Mouse (Mus musculus): ENCODE measurements around the gene Krt7. TPM values are rescaled to one million over a fixed set of nuclear protein-coding genes. Genes with fewer than 3 reads are reported as not detected.

Gene Krt7
- polyA plus RNA-seq (2015; fragmentation: Nextera tagmentation; extraction: Ambion mirVana) = 0.39 and 0.94 TPM in 2 replicates

DNA sequence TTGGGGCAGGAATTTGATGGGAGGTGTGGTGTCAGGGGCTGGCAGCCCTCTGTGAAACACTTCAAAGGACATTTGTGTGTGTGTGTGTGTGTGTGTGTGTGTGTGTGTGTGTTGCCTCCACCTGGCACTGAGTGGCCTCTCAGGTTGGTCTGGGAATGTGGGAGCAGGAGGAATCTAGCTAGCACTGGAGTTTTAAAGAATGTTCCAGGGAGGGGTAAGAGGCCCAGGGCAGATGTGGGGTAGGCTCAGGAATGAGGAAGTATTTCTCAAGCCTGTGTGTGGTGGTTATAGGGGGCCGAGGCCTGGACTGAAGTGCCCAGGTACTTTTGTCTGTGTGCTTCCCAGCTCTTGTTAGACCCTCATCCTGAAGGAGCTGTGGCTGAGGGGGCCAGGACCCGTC lies at the start of gene Krt7:
Krt7 (plus strand) TSS at position 269 of the 400 bp plus-strand sequence.
- Histone ChIP-seq H3K4me3 (no peak within 1 kb of the TSS), H3K4me2 (no peak within 1 kb of the TSS), H3K9me3 (no peaks in the 10 kb centered on the region), H3K27me3 (peaks cover 35% of the 10 kb centered on the region), H3K36me3 (no peaks in the 10 kb centered on the region), H3K9ac (no peak within 1 kb of the TSS), H3K27ac (replicated peaks) (no peak within 1 kb of the TSS), H3K4me1 (replicated peaks) (no peaks in the 10 kb centered on the region)
- 52% methylated on average over 2 of the region's 2 CpGs for WGBS
- ATAC-seq (ENCODE audit: low read depth) = no peak

GRCm38 (mm10) chr15:101362393-101363010 lies 48.3 kb upstream of the Krt7 start:
- H3K27ac ChIP-seq (replicated peaks) = no peak overlapping the region
- no peaks in the 10 kb centered on the region for H3K36me3 ChIP-seq
- no peak overlapping the region for H3K4me2 ChIP-seq
- no peaks in the 10 kb centered on the region for H3K27me3 ChIP-seq
- 69% methylated on average over 4 of the region's 4 CpGs for WGBS
- no peak for ATAC-seq (ENCODE audit: low read depth)
- no peak overlapping the region for H3K9ac ChIP-seq
- H3K4me3 ChIP-seq = no peak overlapping the region
- no peaks in the 10 kb centered on the region for H3K4me1 ChIP-seq (replicated peaks)
- H3K9me3 ChIP-seq = no peaks in the 10 kb centered on the region

GRCm38 (mm10) chr15:101363933-101364332 lies 46.9 kb upstream of the Krt7 start:
- Histone ChIP-seq H3K4me3 (no peak overlapping the region), H3K36me3 (no peaks in the 10 kb centered on the region), H3K27me3 (no peaks in the 10 kb centered on the region), H3K4me2 (no peak overlapping the region), H3K27ac (replicated peaks) (no peak overlapping the region), H3K9me3 (no peaks in the 10 kb centered on the region), H3K9ac (no peak overlapping the region), H3K4me1 (replicated peaks) (no peaks in the 10 kb centered on the region)
- no peak for ATAC-seq (ENCODE audit: low read depth)
- WGBS = 91% methylated on average over 6 of the region's 6 CpGs

DNA sequence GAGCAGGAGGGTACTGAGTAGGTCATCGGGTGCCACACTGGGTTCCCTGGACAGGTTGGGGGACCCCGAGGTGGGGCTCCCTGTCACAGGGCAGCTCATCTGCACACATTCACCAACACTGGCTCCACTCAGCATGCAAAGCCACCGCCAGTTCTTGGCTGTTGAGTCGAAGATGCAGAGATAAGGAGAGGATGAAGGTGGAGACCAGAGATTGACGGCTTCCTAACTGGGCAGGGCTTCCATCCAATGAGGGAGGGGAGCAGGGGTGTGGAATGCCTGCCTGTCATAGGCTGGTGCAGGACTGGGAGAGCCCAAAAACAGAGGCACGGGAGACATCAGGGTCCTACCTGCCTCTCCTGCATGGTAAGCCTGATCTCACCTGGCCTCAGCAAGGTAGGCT lies 46.4 kb upstream of the Krt7 start:
- H3K4me3 ChIP-seq = no peak overlapping the region
- H3K4me1 ChIP-seq (replicated peaks) = no peaks in the 10 kb centered on the region
- no peak overlapping the region for H3K4me2 ChIP-seq
- no peaks in the 10 kb centered on the region for H3K36me3 ChIP-seq
- H3K9ac ChIP-seq = no peak overlapping the region
- H3K27ac ChIP-seq (replicated peaks) = no peak overlapping the region
- WGBS = 76% methylated on average over 6 of the region's 6 CpGs
- no peaks in the 10 kb centered on the region for H3K27me3 ChIP-seq
- no peaks in the 10 kb centered on the region for H3K9me3 ChIP-seq
- no peak for ATAC-seq (ENCODE audit: low read depth)

DNA sequence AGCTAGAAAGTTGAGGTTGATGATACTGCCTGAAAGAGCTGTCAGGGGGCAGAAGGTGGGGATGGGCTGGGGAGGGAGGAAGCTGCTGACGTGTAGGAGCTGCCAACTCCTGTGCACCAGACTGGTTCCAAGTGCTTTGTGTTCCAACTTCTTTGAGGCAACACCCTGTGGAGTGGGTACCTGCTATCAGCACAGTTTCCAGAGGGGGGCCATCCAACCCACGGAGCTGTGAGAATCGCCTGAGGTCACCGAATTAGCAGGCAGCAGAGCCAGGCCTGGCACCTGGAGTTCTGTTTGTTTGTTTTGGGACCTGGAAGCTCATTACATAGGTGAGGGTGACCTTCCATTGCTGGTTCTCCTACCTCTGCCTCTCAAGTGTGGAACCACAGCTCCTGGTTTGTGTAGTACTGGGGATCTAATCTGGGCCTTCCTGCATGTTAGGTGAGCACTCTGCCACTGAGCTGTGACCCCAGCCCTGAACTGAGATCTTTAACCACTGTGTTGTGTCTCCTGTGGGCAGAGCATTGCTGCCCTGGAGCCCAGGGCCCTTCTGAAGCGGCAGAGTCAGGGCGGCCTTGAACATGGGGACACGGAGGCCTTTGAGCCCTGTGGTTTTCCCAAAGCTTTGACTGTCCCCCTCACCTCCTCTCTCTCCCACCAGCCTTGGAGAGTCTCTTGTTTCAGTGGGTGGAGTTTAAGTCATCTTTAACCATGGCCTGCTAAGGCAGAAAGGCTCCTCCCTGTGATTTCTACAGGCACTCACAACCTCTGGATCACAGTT lies 45.8 kb upstream of the Krt7 start:
- WGBS = 80% methylated on average over 7 of the region's 7 CpGs
- Histone ChIP-seq H3K9ac (no peak overlapping the region), H3K27ac (replicated peaks) (no peak overlapping the region), H3K4me1 (replicated peaks) (peaks cover 1% of the 10 kb centered on the region; the same call in 1 of the 2 replicates), H3K27me3 (0 out of 2 replicates have a peak, but pooled peaks cover 5% of the 10 kb centered on the region), H3K4me2 (no peak overlapping the region), H3K36me3 (no peaks in the 10 kb centered on the region), H3K4me3 (no peak overlapping the region), H3K9me3 (no peaks in the 10 kb centered on the region)
- no peak for ATAC-seq (ENCODE audit: low read depth)

DNA sequence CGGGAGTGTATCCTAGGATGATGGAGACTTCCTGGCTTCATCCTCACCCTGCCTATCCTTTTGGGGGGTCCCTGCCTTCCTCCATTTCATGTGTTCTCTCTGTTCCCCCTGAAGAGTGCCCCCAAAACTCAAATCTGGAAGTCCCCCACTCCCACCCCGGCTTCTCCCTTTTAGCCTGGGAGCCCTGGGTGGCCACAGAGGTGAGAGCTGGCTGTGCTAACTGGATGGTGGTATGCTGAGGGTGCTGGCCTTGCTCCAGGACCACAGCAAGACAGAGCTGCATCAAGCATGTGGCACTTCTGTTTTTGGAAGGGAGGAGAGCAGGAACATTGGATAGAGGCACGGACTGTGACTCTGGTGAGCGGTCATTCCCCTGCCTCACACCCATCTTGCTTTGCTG lies 45.1 kb upstream of the Krt7 start:
- peaks cover 7% of the 10 kb centered on the region; the same call in 1 of the 2 replicates for H3K4me1 ChIP-seq (replicated peaks)
- no peak for ATAC-seq (ENCODE audit: low read depth)

GRCm38 (mm10) chr15:101366482-101366881 lies 44.4 kb upstream of the Krt7 start:
- H3K4me2 ChIP-seq = no peak overlapping the region
- no peak overlapping the region for H3K4me3 ChIP-seq
- peaks cover 7% of the 10 kb centered on the region; the same call in 1 of the 2 replicates for H3K4me1 ChIP-seq (replicated peaks)
- 46% methylated on average over 3 of the region's 3 CpGs for WGBS
- H3K36me3 ChIP-seq = no peaks in the 10 kb centered on the region
- no peak overlapping the region for H3K9ac ChIP-seq
- no peak overlapping the region for H3K27ac ChIP-seq (replicated peaks)
- ATAC-seq (ENCODE audit: low read depth) = no peak
- no peaks in the 10 kb centered on the region for H3K9me3 ChIP-seq
- H3K27me3 ChIP-seq = 0 out of 2 replicates have a peak, but pooled peaks cover 5% of the 10 kb centered on the region

More for the DNA sequence above, 45.1 kb upstream of the Krt7 start:
- Histone ChIP-seq H3K9ac (no peak overlapping the region), H3K4me3 (no peak overlapping the region), H3K9me3 (no peaks in the 10 kb centered on the region), H3K4me2 (no peak overlapping the region), H3K27ac (replicated peaks) (no peak overlapping the region), H3K27me3 (0 out of 2 replicates have a peak, but pooled peaks cover 5% of the 10 kb centered on the region), H3K36me3 (no peaks in the 10 kb centered on the region)
- 84% methylated on average over 4 of the region's 4 CpGs for WGBS

- H3K36me3 ChIP-seq = no peaks in the 10 kb centered on the region
- WGBS = 73% methylated on average over 2 of the region's 2 CpGs
- H3K4me2 ChIP-seq = no peak overlapping the region
- no peaks in the 10 kb centered on the region for H3K9me3 ChIP-seq
- H3K4me3 ChIP-seq = no peak overlapping the region
- no peak for ATAC-seq (ENCODE audit: low read depth)
- 0 out of 2 replicates have a peak, but pooled peaks cover 5% of the 10 kb centered on the region for H3K27me3 ChIP-seq
- no peak overlapping the region for H3K27ac ChIP-seq (replicated peaks)
- H3K4me1 ChIP-seq (replicated peaks) = peaks cover 7% of the 10 kb centered on the region; the same call in 1 of the 2 replicates
- H3K9ac ChIP-seq = no peak overlapping the region
Observed at GRCm38 (mm10) chr15:101366926-101367325, 43.9 kb upstream of the Krt7 start.

DNA sequence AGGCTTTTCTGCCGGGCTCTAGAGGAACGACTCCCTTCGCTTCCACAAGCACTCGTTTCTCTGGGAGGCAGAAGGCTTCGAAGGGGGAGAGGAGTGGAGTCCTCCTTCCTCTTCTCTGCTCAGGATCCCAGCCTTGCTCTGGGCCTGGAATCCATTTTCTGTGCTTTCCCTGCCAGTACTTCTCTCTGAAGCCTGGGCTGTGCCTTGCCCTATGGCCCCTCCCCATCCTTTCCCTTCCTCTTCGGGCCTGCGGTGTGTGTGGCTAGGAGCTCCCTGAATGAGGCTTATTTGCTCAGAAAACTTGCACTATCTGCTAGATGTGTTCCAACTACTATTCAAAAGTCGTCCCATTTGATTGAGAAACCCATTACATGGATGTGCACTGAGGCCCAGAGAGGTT lies 43.3 kb upstream of the Krt7 start:
- ATAC-seq (ENCODE audit: low read depth) = no peak
- 82% methylated on average over 8 of the region's 8 CpGs for WGBS
- Histone ChIP-seq H3K4me2 (no peak overlapping the region), H3K9me3 (no peaks in the 10 kb centered on the region), H3K4me1 (replicated peaks) (peaks cover 7% of the 10 kb centered on the region; the same call in 1 of the 2 replicates), H3K27ac (replicated peaks) (no peak overlapping the region), H3K4me3 (no peak overlapping the region), H3K9ac (no peak overlapping the region), H3K36me3 (no peaks in the 10 kb centered on the region), H3K27me3 (0 out of 2 replicates have a peak, but pooled peaks cover 5% of the 10 kb centered on the region)

GRCm38 (mm10) chr15:101368015-101368414 lies 42.8 kb upstream of the Krt7 start:
- no peak for ATAC-seq (ENCODE audit: low read depth)
- Histone ChIP-seq H3K4me1 (replicated peaks) (peaks cover 7% of the 10 kb centered on the region; the same call in 1 of the 2 replicates), H3K4me2 (no peak overlapping the region), H3K4me3 (no peak overlapping the region), H3K36me3 (no peaks in the 10 kb centered on the region), H3K9me3 (no peaks in the 10 kb centered on the region), H3K27ac (replicated peaks) (no peak overlapping the region), H3K9ac (no peak overlapping the region), H3K27me3 (0 out of 2 replicates have a peak, but pooled peaks cover 5% of the 10 kb centered on the region)
- 83% methylated on average over 6 of the region's 6 CpGs for WGBS

DNA sequence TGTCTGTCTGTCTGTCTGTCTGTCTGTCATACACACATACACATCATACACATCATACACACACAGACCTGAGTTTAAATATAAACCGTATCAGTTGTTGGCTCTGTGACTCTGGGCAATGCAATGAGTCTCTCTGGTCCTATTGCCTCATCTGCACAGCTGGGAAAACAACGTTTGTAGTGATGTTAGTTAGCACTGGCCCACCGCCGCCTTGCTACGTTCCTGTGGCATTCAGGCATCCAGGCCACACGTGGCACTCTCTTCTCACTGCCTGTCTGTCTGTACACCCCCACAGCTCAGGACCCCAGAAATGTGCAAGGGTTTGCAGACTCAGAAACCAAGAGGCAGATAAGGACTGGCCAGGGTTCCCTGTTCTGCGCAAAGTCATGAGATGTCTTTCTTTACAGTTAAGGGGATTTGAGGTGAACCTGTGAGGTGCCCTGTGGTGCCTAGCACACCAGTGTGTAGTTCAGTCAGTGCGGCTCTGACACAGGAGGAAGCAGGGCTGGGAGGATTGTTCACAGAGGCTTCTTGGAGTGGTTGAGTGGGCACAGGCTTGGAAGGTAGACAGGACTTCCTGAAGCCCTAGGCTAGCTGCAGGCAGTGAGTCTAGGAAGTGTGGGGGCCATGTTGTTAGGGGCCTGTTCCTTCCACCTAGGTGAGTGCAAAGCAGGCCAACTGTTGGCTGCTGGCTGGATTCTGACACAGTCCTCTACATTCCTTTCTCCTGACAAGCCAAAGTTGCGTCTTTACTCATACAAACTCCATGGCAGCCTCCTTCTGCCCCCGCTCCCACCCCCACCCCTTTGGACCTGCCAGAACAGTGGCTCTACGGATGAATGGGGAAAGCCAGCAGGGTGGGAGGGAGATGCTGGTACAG lies 42.1 kb upstream of the Krt7 start:
- H3K27me3 ChIP-seq = 0 out of 2 replicates have a peak, but pooled peaks cover 5% of the 10 kb centered on the region
- no peaks in the 10 kb centered on the region for H3K9me3 ChIP-seq
- WGBS = 70% methylated on average over 11 of the region's 11 CpGs
- H3K9ac ChIP-seq = no peak overlapping the region
- H3K4me1 ChIP-seq (replicated peaks) = peaks cover 7% of the 10 kb centered on the region; the same call in 1 of the 2 replicates
- no peaks in the 10 kb centered on the region for H3K36me3 ChIP-seq
- no peak overlapping the region for H3K27ac ChIP-seq (replicated peaks)
- no peak overlapping the region for H3K4me2 ChIP-seq
- no peak for ATAC-seq (ENCODE audit: low read depth)
- H3K4me3 ChIP-seq = no peak overlapping the region
